Mouse (Mus musculus) megakaryocyte progenitor cell, adult 5-6 weeks (primary cell): ENCODE measurements around the gene Otud4. TPM values are rescaled to one million over a fixed set of nuclear protein-coding genes. Genes with fewer than 3 reads are reported as not detected.

Experiments used
- total RNA-seq, 2 experiments: library from RNA; stranded (forward) in 1 of 2; stranded (reverse) in 1 of 2; fragments of 157-497, 149-512 nt in 1 of 2; fragments of 200-1000 nt in 1 of 2; gene quantifications; 2 replicates each; pipeline versions ENCODE4 v1.2.3 to v1.2.4; 2015 to 2017

Otud4 gene
- total RNA-seq, 2 experiments from 2014 or later: 57.8 to 64.4 TPM

Other genes with a start within 250 kb of the Otud4 start
- 12.7 and 15.2 TPM in 2 replicates for gene Smad1, start 240.1 kb upstream of the Otud4 start, total RNA-seq (2015)
- 12.0 and 15.2 TPM in 2 replicates for gene Smad1, start 240.1 kb upstream of the Otud4 start, total RNA-seq (2017)
- 228 and 231 TPM in 2 replicates for gene Abce1, start 72.1 kb downstream of the Otud4 start, total RNA-seq (2015)
- 233 and 244 TPM in 2 replicates for gene Abce1, start 72.1 kb downstream of the Otud4 start, total RNA-seq (2017)
- gene Anapc10, start 72.2 kb downstream of the Otud4 start, total RNA-seq (2015): 27.1 and 29.3 TPM in 2 replicates
- gene Anapc10, start 72.2 kb downstream of the Otud4 start, total RNA-seq (2017): 8.7 and 11.8 TPM in 2 replicates